Mouse (Mus musculus): ENCODE results near the gene Fer. TPM values are rescaled to one million over a fixed set of nuclear protein-coding genes. Genes with fewer than 3 reads are reported as not detected.

The Fer gene
- polyA plus RNA-seq, 1 experiment, result 1.3 TPM

DNA sequence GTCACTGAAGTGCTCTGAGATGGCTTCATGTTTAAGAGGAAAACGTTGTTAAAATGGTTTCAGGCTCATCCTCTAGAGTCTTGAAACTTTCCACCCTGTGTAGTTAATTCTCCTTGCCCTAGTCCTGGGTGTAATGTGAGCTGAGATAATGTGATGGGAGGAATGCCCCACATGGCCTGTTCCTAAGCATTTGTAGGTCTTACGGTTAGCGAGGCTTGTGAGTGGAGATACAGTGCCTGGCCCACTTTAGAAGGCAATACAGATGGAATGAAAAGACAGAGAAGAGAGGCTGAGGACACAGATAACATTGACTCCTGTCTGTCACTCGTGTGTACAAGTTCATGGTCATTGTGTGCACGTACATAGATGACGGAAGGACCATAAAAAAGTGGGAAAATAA, 134.8 kb downstream of the Fer start:
- TF ChIP-seq GATA1 (IDR thresholded peaks at IDR 0.05; ENCODE audit: low read length), result no peak

DNA sequence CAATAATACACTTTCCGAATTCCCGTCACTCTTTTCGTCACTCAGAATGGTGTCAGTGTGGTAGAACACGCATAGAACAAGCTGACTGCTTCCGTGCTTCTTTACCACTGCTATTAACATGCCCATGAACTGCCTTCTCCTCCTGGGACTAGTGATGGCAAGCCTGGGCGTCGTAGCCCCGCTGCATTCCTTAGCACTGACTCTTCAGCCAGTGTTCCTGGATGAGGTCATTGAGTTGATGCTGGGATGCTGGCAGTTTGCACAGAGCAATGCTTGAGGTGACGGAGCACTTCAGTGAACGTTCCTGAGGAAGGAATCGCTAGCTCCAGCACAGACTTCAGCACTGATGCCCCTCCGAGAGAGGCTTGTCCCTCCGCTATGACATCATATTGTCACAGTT, 140.6 kb downstream of the Fer start:
- no peak for TF ChIP-seq GATA1 (IDR thresholded peaks at IDR 0.05; ENCODE audit: low read length)

DNA sequence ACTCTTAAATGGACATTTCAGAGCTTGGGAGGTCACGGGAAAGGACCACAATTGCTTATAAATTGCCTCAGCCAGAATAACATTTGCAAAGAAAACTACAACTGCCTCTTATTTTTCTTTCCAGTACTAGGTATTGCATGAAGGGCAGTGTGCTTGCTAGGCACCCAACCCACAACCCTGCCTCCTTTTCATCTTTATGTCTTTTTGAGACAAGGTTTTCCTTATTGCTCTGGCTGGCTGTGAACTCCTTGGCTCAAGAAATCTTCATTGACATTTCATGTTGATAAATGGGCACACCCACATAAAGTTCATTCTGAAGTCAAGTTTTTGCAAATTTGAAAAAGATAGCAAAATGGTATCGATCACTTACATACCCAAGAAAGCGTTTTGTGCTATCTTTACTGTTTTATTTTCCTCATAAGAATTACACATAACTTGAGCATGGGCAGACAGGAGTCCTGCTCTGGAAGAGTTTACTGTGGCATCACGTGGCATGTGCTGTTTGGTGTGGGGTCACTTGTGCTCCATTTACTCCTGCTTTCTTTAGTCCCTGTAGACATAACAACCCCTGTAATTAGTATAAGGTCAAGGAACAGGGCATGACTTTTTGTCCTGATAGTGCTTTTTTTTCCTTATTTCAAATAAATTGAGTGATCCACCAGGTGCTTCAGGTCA, 142.8 kb downstream of the Fer start:
- TF ChIP-seq GATA1 (IDR thresholded peaks at IDR 0.05; ENCODE audit: low read length), result no peak

DNA sequence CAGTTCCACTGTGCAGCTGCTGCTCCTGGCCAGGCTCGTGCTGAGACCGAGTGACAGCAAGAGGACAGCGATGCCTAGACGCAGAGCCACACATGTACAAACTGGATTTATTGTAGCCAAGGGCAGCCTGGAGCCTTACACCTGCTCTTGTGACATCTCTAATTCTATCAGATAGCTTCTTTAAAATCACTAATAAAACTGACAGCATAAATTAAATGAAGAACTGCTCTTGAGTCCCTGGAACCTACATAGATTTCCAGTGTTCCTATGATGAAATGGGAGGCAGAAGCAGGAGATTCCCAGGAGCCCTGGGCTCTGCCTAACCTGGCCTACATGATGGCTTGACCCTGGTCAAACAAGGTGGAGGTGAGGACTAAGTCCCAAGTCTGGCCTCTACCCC, 153.7 kb downstream of the Fer start:
- TF ChIP-seq GATA1 (IDR thresholded peaks at IDR 0.05; ENCODE audit: low read length), result no peak

DNA sequence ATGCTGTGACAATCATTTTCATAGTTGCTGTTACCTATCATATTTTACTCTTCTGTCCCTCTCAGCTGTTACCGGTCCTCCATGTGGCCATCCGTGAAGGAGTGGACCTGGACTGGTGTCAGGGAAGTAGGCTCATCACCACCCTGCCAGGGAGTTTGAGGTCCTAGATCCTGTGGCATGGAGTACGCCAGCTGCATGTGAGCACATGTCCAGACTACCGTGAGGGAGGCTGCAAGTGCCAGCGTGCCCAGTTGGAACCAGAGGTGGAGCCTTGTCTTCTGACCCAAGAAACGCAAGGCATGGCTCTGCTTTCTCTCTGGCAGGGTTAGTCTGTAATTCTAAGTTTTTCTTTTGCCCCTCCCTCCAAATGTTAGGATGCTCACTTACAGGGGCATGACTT, 155.4 kb downstream of the Fer start:
- no peak for TF ChIP-seq GATA1 (IDR thresholded peaks at IDR 0.05; ENCODE audit: low read length)

DNA sequence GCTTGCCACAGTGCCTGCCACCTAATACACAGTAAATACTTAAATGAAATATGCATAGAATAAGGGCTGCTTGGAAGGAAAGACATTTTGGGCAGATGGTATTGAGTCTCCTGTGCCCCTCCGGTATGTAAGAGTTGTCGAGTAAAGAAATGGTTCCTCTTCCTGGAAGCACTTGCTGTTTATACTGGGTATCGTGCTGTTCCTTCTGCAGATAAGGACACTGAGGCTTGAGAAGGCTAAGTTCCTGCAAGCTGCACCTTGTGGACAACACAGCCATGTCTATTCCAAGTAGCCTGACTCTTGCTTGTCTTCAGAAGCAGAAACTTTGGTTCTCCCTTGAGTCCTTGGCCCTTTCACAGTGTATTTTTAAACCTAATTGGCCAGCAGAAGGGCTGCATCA, 156.0 kb downstream of the Fer start:
- no peak for TF ChIP-seq GATA1 (IDR thresholded peaks at IDR 0.05; ENCODE audit: low read length)

DNA sequence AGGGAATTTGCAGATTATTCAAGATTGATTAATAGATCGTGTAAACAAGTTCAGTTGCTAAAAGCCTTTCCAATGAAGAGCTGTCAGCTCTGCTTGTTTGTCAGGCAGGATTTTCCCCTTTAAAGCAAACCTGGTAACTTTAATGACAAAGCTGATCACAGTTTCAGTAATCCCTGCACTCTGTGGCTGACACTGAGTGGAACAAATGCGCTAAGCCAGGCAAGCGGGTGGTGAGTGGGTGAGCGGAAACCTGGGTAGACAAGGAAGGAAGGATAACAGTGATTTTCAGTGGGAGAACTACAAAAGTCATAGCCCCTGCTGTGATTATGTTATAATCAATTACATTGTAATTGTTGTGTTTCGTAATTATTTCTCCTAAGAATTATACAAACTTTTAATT, 156.8 kb downstream of the Fer start:
- TF ChIP-seq GATA1 (IDR thresholded peaks at IDR 0.05; ENCODE audit: low read length), result no peak

DNA sequence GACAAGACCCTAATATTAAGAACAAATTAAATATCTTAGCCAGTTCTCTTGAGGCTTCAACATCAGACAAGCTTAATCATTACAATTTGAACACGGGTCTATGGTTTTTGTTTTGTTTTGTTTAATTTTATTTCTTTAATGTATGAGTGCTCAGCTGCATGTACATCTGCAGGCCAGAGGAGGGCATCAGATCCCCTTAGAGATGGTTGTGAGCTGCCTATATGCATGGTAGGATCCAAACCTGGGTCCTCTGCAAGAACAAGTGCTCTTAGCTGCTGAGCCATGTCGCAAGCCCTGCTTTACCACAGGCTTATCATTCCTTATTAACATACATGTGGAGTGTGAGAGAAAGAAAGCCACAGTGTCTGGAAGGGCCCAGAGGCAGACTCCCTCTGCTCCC, 163.6 kb downstream of the Fer start:
- TF ChIP-seq GATA1 (IDR thresholded peaks at IDR 0.05; ENCODE audit: low read length), result no peak

DNA sequence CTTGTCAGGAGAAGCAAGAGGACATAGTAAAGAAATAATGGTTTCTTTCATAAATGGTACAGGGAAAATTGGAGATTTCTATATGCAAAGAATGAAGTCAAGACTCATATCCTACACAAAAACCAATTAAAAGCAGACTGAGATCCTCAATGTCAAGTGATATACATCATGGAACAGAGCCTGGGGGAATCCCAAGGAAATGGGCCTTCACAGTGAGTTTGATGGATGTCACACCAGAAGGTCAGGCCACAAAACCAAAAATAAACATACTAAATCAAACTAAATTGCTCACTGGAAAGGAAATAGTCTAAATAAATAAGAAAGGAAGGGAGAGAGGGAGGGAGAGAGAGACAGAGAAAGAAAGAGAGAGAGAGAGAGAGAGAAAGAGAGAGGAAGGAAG, 178.9 kb downstream of the Fer start:
- TF ChIP-seq GATA1 (IDR thresholded peaks at IDR 0.05; ENCODE audit: low read length), result no peak

DNA sequence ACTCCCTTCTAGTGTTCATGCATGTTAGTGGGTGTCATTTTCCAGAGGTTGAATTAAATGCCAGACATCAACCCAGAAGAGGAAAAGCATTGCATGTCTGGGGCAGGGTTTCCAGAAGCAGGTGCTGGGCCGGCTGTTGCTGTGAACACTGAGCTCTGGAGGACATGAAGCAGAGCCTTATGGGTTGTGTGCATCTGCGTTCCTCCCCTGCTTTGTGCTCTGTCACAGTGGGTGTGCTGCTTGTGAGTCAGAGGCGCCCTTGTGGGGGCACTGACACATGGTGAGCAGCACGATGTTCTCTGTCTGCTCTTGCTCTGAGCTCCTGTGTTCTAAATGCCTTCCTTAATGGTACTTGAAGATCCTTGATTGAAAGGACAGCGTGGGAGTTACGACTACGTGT, 182.5 kb downstream of the Fer start:
- no peak for TF ChIP-seq GATA1 (IDR thresholded peaks at IDR 0.05; ENCODE audit: low read length)

DNA sequence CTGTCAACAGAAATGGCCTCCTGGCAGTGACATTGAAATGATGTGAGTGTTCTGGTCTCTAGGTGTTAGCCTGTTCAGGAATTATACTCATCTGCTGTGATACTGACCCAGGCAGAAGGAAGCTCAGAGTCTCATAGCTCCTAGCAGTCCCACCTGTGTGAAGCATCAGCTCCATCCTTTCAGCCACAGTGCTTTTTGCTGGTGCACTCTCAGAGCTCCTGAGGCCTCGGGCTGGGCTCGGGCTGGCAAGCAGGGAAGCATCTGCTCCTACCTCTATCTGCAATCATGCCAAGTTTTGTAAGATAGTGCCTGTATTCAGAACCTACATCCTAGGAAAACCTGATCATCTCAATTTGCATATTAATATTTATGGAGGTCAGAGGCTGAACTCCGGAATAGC, 183.7 kb downstream of the Fer start:
- TF ChIP-seq GATA1 (IDR thresholded peaks at IDR 0.05; ENCODE audit: low read length), result no peak

DNA sequence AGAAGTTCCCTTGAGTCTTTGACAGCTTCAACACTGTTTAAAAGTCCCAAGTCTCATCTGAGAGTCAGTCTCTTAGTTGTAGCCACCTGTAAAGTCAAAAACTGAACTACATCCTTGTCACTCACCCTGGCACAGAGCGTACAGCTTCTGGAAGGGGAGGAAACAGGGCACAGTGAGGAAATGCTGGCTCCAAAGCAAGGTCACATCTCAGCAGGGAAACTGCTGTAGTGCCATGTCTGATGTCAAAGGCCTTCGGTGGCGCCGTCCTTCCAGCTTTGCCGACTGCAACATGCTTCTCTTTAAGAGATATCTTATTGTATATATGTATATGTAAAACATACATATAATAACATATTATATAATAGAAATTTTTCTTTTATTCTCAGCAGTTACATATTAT, 188.0 kb downstream of the Fer start:
- TF ChIP-seq GATA1 (IDR thresholded peaks at IDR 0.05; ENCODE audit: low read length), result no peak

DNA sequence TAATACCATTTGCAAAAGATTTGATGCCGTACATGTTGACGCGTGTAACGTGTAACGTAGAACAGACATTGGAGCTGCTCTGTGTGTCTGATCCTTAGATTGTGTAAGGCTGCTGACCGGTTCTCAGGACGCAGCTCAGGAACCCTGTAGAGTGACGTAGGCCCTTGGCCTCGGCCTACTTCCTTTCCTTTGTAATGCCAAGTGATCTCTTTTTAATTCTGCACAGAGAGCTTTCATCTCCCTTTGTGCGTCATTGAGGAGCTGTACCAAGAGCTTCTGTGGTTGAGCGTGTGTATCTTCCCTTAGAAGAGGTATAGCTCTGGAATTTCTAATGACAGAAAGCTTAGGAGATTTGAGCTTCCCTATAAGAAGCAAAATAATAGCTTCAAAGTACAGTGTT, 190.8 kb downstream of the Fer start:
- no peak for TF ChIP-seq GATA1 (IDR thresholded peaks at IDR 0.05; ENCODE audit: low read length)

DNA sequence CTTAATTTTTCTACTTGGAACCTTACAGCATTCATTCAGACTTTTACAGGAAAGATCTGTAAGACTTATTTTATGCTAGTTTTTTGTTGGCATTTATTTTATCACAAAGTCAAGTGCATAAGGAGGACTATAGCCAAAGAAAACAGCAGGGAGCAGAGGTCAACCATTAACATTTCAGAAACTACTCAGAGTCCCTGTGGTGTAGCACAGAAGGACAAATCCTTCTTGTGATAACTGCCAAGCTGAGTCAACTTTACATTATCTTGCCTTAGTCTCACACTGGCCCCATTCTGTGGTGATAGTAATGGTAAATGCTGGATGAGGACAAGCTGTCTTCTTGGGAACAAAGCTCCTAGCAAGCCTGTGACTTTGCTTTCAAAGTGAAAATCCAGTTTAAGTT, 197.7 kb downstream of the Fer start:
- TF ChIP-seq GATA1 (IDR thresholded peaks at IDR 0.05; ENCODE audit: low read length), result no peak

DNA sequence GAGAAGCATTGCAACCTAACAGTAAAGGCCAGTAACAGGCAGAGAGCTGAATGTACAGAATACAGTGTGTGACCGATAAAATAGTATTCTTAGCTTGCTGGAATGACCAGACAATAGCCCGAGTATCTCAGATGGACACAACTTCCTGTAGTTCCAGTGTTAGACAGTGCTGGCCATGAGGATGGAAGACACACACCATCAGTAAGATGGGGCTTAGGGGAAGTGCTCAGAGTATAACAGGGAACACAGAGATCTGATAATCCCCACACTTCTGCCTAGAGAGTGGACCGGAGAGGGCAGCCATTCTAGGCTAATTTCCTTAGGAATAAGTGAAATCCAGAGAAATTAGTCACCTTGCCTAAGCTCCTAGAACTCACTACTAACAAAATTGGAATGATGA, 202.4 kb downstream of the Fer start:
- TF ChIP-seq GATA1 (IDR thresholded peaks at IDR 0.05; ENCODE audit: low read length), result no peak

DNA sequence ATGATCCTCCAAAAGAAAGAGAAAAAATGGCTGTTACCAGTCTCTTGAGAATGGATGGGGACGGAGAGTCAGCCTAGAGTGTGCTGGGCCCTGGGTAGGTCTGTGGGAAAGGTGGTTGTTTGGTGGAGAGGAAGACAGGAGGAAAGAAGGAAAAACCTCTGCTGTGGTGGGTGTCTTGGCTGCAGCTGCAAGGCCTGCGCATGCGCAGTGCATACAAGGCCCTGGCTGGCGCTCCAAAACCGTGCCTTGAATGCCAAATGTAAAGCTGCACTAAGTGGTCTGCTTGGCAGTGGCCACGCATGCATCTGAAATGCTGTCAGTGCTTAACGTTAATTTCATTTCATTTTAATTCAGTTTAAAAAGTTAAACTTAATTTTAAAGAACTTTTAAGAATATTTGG, 214.5 kb downstream of the Fer start:
- TF ChIP-seq GATA1 (IDR thresholded peaks at IDR 0.05; ENCODE audit: low read length), result no peak

DNA sequence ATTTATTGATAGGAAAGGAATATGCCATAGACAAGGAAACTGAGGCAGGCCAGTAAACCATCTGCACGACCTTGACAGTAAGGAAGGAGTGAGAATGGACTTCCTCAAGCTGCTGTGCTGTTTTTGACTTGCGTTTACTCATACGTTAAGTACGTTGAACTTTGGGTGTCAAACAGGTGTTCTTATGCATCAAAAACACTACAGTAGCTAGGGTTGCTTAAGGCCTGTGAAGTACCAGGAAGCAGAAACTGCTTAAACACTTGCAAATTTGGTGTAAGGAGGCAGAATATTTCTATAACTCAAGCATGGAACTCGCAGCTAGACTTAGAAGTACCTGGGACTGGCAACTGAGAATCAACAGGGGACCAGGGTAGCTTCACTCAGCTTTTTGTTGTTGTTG, 221.9 kb downstream of the Fer start:
- TF ChIP-seq GATA1 (IDR thresholded peaks at IDR 0.05; ENCODE audit: low read length), result no peak

DNA sequence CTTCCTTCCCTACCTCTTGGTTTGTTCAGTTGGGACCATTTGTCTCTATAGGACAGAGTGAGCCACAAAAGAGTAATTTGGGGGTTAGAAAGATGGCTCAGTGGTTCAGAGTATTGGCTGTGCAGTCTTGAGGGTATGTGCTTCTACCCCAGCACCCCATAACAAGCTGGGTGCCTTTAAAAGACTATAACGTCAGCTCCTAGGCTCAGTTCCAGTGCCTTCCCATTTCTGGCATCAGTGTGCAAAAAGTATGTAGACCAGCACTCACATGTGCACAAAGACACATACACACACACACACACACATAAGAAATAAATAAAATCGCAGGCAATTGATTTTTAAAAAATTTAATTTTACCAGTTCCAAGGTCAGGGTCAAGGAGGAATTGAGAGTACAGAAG, 222.6 kb downstream of the Fer start:
- TF ChIP-seq GATA1 (IDR thresholded peaks at IDR 0.05; ENCODE audit: low read length), result no peak

All from G1E-ER4 (cell line).